Mouse (Mus musculus): ENCODE data around the gene Dis3l2. TPM values are rescaled to one million over a fixed set of nuclear protein-coding genes. Genes with fewer than 3 reads are reported as not detected.
A peak's percentile ranks its signal among the peaks of the same experiment; 100 is the strongest.

Gene Dis3l2
- polyA plus RNA-seq, 1 experiment: 22.6 TPM

DNA sequence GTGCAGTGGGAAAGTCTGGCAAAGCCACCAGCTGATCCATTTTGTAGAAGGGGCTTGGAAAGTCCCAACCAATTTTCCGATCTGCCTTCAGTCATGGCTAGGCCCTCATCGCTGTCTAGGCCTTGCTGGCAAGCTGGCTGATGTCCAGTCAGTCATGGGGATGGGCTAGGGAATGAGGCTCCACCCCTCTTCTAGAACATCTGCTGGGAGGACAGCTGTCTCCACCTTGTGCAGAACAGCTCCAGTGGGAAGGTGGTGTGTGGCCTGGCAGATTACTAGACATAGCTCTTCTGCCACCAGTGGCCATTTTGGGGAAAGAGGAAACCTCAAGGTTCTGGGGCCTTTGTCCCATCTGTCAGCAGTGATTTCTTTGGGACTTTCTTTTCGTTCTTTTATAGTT lies 26.0 kb upstream of the Dis3l2 start:
- 59% methylated on average over 3 of the region's 3 CpGs for WGBS
- no peak overlapping the region for H3K27ac ChIP-seq (ENCODE audit: insufficient read depth, low read length)
- no peak for DNase-seq
- no peak overlapping the region for H3K4me3 ChIP-seq (replicated peaks; ENCODE audit: insufficient read depth, low read depth, low read length)
- no peaks in the 10 kb centered on the region for H3K4me1 ChIP-seq (ENCODE audit: control insufficient read depth, insufficient read depth, low read length)
- H3K27me3 ChIP-seq (ENCODE audit: control insufficient read depth, insufficient read depth, low read length): no peaks in the 10 kb centered on the region
- TF ChIP-seq CTCF (IDR thresholded peaks at IDR 0.05; ENCODE audit: borderline replicate concordance, insufficient read depth, low read depth, low read length) (no peak), POLR2A (IDR thresholded peaks at IDR 0.05; ENCODE audit: borderline replicate concordance, insufficient read depth, low read length) (no peak)

DNA sequence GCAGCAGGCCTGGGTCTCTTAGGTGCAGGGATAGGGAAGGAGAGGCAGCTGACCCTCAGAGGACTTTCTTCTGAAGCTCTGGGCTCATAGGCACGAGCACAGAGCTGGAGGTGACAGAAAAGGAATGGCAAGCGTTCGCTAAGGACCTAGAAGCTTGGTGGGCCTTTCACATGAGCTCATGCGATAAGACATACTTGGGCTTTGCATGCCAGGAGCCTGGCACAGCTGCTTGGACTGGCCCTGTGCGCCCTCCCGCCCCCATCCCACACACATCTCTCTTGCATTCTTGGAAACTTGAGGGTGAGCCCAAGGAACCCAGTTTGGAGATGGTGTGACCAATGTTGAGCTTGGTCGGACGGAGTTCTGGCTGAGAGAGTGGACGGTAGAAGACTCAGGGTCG lies 24.9 kb upstream of the Dis3l2 start:
- Histone ChIP-seq H3K27me3 (ENCODE audit: control insufficient read depth, insufficient read depth, low read length) (no peaks in the 10 kb centered on the region), H3K4me3 (replicated peaks; ENCODE audit: insufficient read depth, low read depth, low read length) (no peak overlapping the region), H3K4me1 (ENCODE audit: control insufficient read depth, insufficient read depth, low read length) (no peaks in the 10 kb centered on the region), H3K27ac (ENCODE audit: insufficient read depth, low read length) (no peak overlapping the region)
- DNase-seq: no peak
- TF ChIP-seq POLR2A (IDR thresholded peaks at IDR 0.05; ENCODE audit: borderline replicate concordance, insufficient read depth, low read length): no peak
- no peak for TF ChIP-seq CTCF (IDR thresholded peaks at IDR 0.05; ENCODE audit: borderline replicate concordance, insufficient read depth, low read depth, low read length)
- 84% methylated on average over 10 of the region's 10 CpGs for WGBS

DNA sequence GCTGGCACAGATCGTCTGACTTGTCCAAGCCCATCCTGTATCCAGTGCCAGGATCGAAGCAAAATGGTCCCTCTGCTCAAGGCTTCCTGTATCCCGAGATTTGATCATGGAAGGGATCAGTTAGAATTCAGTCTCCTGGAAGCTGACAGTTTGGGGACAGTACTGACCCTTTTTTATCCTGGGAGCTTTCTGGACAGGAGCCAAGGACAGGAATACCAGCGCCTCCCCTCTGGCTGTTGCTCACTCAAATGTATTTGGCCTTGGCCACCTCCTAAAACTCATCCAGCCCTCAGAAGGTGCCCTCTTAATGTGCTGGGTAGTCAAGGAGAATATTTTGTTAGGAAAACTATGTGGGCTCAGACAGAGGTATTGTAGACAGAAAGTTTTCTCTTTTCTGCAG lies 16.4 kb upstream of the Dis3l2 start:
- H3K4me3 ChIP-seq (replicated peaks; ENCODE audit: insufficient read depth, low read depth, low read length): no peak overlapping the region
- no peak for DNase-seq
- H3K4me1 ChIP-seq (ENCODE audit: control insufficient read depth, insufficient read depth, low read length): no peaks in the 10 kb centered on the region
- 36% methylated on average over 4 of the region's 4 CpGs for WGBS
- H3K27ac ChIP-seq (ENCODE audit: insufficient read depth, low read length): no peak overlapping the region
- no peaks in the 10 kb centered on the region for H3K27me3 ChIP-seq (ENCODE audit: control insufficient read depth, insufficient read depth, low read length)
- TF ChIP-seq POLR2A (IDR thresholded peaks at IDR 0.05; ENCODE audit: borderline replicate concordance, insufficient read depth, low read length) (no peak), CTCF (IDR thresholded peaks at IDR 0.05; ENCODE audit: borderline replicate concordance, insufficient read depth, low read depth, low read length) (no peak)

DNA sequence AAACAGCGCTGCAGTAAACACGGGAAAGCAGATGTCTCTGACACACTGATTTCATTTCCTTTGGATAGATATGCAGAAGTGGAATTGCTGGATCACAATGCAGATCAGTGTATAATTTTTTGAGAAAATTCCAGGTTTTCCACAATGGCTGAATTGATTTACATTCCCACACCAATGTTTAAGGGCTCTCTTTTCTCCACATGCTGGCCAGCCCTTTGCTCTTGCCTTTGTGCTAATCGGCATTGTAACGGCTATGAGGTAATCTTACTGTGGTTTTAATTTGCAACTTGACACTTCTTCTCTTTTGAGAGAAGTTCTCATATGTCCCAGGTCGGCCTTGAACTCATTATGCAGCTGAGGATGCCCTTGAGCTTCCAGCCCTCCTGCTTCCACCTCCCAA lies 12.6 kb upstream of the Dis3l2 start:
- DNase-seq: no peak
- H3K4me3 ChIP-seq (replicated peaks; ENCODE audit: insufficient read depth, low read depth, low read length): no peak overlapping the region
- H3K4me1 ChIP-seq (ENCODE audit: control insufficient read depth, insufficient read depth, low read length): no peaks in the 10 kb centered on the region
- WGBS: 76% methylated on average over 5 of the region's 5 CpGs
- no peak overlapping the region for H3K27ac ChIP-seq (ENCODE audit: insufficient read depth, low read length)
- TF ChIP-seq CTCF (IDR thresholded peaks at IDR 0.05; ENCODE audit: borderline replicate concordance, insufficient read depth, low read depth, low read length): no peak
- no peak for TF ChIP-seq POLR2A (IDR thresholded peaks at IDR 0.05; ENCODE audit: borderline replicate concordance, insufficient read depth, low read length)
- H3K27me3 ChIP-seq (ENCODE audit: control insufficient read depth, insufficient read depth, low read length): no peaks in the 10 kb centered on the region

DNA sequence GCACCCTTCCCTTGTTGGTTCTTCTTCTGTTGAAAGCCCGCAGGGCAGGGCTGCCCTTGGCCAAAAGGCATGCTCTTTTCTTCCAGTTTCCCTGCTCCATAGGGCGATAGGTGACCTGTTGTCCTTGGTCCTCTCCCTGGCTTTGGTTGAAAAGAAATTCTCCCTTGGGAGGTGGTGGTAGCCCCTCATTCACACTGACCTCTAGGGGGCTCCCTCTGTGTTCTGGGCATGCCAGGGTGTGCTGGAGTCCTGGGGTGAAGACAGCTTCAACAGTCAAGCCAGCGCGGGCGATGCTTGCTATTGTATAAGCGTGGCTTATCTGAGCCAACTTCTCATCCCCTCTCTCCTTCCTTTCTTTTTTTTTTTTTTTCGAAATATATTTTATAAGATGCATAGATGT lies 6.7 kb upstream of the Dis3l2 start:
- 46% methylated on average over 7 of the region's 7 CpGs for WGBS
- H3K27ac ChIP-seq (ENCODE audit: insufficient read depth, low read length): no peak overlapping the region
- H3K27me3 ChIP-seq (ENCODE audit: control insufficient read depth, insufficient read depth, low read length): no peaks in the 10 kb centered on the region
- no peak for DNase-seq
- no peak overlapping the region for H3K4me3 ChIP-seq (replicated peaks; ENCODE audit: insufficient read depth, low read depth, low read length)
- H3K4me1 ChIP-seq (ENCODE audit: control insufficient read depth, insufficient read depth, low read length): no peaks in the 10 kb centered on the region
- TF ChIP-seq POLR2A (IDR thresholded peaks at IDR 0.05; ENCODE audit: borderline replicate concordance, insufficient read depth, low read length): no peak
- TF ChIP-seq CTCF (IDR thresholded peaks at IDR 0.05; ENCODE audit: borderline replicate concordance, insufficient read depth, low read depth, low read length): no peak

DNA sequence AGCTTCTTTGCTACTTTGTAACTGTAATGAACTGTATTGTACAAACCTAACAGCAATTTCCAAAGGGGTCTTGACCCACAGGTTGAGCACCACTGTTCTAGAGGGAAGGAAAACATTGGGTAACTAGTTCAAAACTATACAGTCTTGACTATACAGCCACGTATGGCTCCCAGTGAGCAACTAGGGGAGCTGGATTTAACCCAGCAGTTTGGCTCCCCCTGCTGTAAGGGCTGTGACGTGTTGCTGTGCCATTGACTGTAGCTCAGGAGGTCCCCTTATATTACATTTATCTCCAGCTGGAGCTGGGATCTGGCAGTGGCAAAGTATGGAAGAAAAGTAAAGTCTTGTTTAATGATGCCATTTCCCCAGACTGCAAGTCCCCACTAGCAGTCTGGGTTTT lies 4.9 kb upstream of the Dis3l2 start:
- Histone ChIP-seq H3K4me1 (ENCODE audit: control insufficient read depth, insufficient read depth, low read length) (peaks cover 3% of the 10 kb centered on the region; the same call in 1 of the 2 replicates), H3K27me3 (ENCODE audit: control insufficient read depth, insufficient read depth, low read length) (no peaks in the 10 kb centered on the region), H3K4me3 (replicated peaks; ENCODE audit: insufficient read depth, low read depth, low read length) (no peak overlapping the region), H3K27ac (ENCODE audit: insufficient read depth, low read length) (no peak overlapping the region)
- 38% methylated on average over 2 of the region's 2 CpGs for WGBS
- TF ChIP-seq CTCF (IDR thresholded peaks at IDR 0.05; ENCODE audit: borderline replicate concordance, insufficient read depth, low read depth, low read length): no peak
- no peak for TF ChIP-seq POLR2A (IDR thresholded peaks at IDR 0.05; ENCODE audit: borderline replicate concordance, insufficient read depth, low read length)
- DNase-seq: no peak

DNA sequence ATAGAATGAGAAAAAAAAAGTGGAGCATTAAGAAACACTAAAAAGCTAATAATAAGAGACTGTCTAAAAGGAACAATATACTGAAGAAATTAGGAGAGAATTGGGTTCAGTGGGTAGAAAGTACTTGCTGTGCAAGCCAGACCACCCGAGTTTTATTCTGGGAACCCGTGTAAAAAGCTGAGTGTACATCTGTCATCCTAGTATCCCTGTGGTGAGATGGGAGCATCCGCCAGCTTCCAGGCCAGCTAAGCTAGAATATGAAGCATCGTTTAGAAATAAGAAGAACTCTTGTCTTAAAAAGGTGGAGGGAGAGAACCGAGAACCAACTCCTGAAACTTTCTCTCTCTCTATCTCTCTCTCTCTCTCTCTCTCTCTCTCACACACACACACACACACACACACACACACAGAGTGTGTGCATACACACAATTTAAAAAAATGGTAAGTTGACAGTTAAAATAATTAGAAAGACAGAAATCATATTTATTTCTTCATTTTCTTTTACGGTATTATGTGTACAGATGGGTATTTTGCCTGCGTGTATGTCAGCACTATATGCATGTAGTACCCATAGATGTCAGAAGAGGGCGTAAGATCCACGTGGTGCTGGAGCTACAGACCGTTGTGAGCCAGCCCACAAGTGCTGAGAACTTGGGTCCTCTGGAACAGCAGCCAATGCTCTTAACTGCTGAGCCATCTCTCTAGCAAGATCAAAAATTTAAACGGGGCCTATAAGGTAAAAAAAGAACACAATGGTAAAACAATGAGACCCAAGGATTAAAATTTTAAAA lies 4.1 kb upstream of the Dis3l2 start:
- 36% methylated on average over 11 of the region's 11 CpGs for WGBS
- Histone ChIP-seq H3K27me3 (ENCODE audit: control insufficient read depth, insufficient read depth, low read length) (no peaks in the 10 kb centered on the region), H3K4me1 (ENCODE audit: control insufficient read depth, insufficient read depth, low read length) (peaks cover 3% of the 10 kb centered on the region; the same call in 1 of the 2 replicates), H3K4me3 (replicated peaks; ENCODE audit: insufficient read depth, low read depth, low read length) (no peak overlapping the region), H3K27ac (ENCODE audit: insufficient read depth, low read length) (no peak overlapping the region)
- DNase-seq: peak in 1 of 2 experiments; percentile 15
- TF ChIP-seq CTCF (IDR thresholded peaks at IDR 0.05; ENCODE audit: borderline replicate concordance, insufficient read depth, low read depth, low read length): no peak

DNA sequence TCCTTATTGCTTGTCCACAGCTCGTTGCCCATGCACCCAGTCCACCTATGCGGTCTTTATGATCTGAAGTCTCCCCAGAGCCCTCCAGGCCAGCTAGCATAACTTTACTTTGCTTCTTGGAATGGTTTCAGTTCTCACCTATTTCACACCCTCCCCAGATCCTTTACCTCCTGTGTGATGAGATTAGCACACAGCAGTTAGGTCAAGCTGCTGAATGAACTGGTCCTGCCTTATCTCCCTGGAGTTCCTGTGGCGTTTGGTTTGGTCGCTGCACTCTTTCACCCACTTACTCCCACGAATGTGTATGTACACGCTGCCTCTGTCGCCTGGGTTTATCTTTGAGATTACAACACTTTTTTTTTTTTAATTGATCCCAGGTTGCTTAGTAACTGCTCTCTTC lies 3.2 kb upstream of the Dis3l2 start:
- 87% methylated on average over 7 of the region's 7 CpGs for WGBS
- no peak for DNase-seq
- no peaks in the 10 kb centered on the region for H3K27me3 ChIP-seq (ENCODE audit: control insufficient read depth, insufficient read depth, low read length)
- TF ChIP-seq POLR2A (IDR thresholded peaks at IDR 0.05; ENCODE audit: borderline replicate concordance, insufficient read depth, low read length) (no peak), CTCF (IDR thresholded peaks at IDR 0.05; ENCODE audit: borderline replicate concordance, insufficient read depth, low read depth, low read length) (no peak)
- no peak overlapping the region for H3K4me3 ChIP-seq (replicated peaks; ENCODE audit: insufficient read depth, low read depth, low read length)
- peaks cover 5% of the 10 kb centered on the region; the same call in 1 of the 2 replicates for H3K4me1 ChIP-seq (ENCODE audit: control insufficient read depth, insufficient read depth, low read length)
- H3K27ac ChIP-seq (ENCODE audit: insufficient read depth, low read length): no peak overlapping the region

All from cerebellum, adult 2 months (tissue).